Mouse (Mus musculus) ES-Bruce4 (cell line): ENCODE data around the gene Cbx1.

Experiments
- CTCF ChIP-seq: IDR thresholded peaks from one replicate; pipeline ENCODE4 v1.8.1; 2011; ENCODE audit warnings: low read depth, low read length
- EP300 ChIP-seq: IDR thresholded peaks from 2 replicates; pipeline ENCODE4 v1.6.1; 2011; ENCODE audit warnings: low read depth, low read length; ENCODE audit not compliant: insufficient read depth
- POLR2A ChIP-seq: IDR thresholded peaks from one replicate; pipeline ENCODE4 v1.8.1; 2011; ENCODE audit warnings: low read length; ENCODE audit not compliant: insufficient read depth

DNA sequence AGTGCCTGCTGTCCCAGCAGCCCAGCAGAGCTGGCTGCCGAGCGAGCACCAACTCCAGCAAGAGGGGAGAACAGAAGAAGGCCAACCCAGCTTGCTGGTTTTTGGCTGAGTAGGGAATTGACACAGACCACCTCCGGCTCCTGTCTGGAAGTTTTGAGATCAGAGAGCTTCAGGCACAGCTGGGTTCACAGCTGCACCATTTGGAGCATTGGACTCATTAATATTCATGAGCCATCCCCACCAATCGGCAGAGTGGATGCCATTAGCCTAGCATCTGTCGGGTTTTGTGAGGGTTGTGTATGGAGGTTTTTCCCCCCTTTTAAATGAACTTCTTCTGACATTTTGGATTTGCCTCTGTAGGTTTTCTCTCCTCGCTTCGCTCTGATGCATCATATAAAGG, 21.8 kb upstream of the Cbx1 start:
- TF ChIP-seq POLR2A, result no peak
- no peak for TF ChIP-seq CTCF
- no peak for TF ChIP-seq EP300
